Mouse (Mus musculus): ENCODE results near the gene Bsph2.

Gene Bsph2

DNA sequence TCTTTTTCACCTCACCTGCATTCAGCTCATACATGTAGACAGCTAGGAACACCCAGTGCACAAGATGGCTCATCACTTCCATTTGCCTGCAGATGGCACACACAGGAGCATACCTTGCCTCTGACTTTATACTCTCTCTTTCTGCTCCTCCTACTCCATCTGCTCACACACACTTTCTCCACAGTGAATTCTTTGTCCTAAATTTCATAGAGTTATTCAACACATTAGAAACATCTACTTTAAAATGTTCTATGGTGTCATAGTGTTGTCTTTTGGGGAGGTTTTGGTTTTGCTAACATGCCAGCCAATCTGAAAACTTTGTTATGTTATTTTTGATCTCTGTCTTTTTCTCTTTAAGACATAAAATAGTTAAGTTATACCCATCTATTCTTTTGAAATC is at the start of gene Bsph2:
TSS of gene Bsph2 (minus strand) at position 101 of the 400 bp plus-strand sequence.
- DNase-seq (ENCODE audit: low read depth, low spot score) = no peak

DNA sequence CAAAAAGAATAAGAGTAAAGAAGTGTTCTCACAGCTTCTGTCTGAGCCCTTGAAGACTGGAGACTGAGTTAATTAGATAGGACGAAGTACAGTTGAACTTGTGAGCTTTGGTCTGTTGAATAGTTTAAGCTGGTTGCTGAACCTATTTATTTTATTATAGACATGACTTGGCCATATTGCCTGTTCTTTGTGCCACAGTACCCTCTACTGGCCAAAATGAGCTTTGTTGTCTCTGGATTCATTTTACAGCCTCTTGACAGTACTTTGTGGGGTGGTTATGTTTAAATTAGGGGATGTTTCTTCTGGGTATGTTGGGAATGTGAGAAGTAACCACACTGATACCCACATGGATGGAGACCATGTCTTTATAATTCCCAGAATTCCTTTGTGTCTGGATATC is 59.3 kb downstream of the Bsph2 start:
- no peak for DNase-seq (ENCODE audit: low read depth, low spot score)
